Mouse (Mus musculus) liver, embryonic 11.5 days (tissue): ENCODE results near the gene Ptprn2. TPM values are rescaled to one million over a fixed set of nuclear protein-coding genes. Genes with fewer than 3 reads are reported as not detected.

Source experiments
- ATAC-seq: fragments of 200-750 bp; cut with Nextera tagmentation; replicated peaks from 2 replicates; pipeline ENCODE4 v1.8.0; 2017; ENCODE audit warnings: moderate number of reproducible peaks, mild to moderate bottlenecking, moderate TSS enrichment, moderate library complexity; ENCODE audit not compliant: low FRiP score
- DNase-seq: peaks from one replicate; pipeline ENCODE4 v3.0.0-alpha.2; 2017; ENCODE audit warnings: low spot score
- H3K27ac ChIP-seq: fragments of 300-500 bp; sonication (generic); 2 replicates; pipeline ENCODE4 v1.5.1; 2014; ENCODE audit warnings: mild to moderate bottlenecking, low read depth, low read length, control low read depth
- H3K27me3 ChIP-seq: fragments of 300-500 bp; sonication (generic); replicated peaks from 2 replicates; pipeline ENCODE4 v1.6.1; 2014; ENCODE audit warnings: low read length, mixed read lengths; ENCODE audit not compliant: control insufficient read depth, insufficient read depth
- H3K36me3 ChIP-seq: fragments of 300-500 bp; sonication (generic); 2 replicates; pipeline ENCODE4 v1.6.1; 2014; ENCODE audit warnings: mild to moderate bottlenecking, low read length, moderate library complexity, mixed read lengths; ENCODE audit not compliant: control insufficient read depth, insufficient read depth
- H3K4me1 ChIP-seq: fragments of 300-500 bp; sonication (generic); replicated peaks from 2 replicates; pipeline ENCODE4 v1.6.1; 2014; ENCODE audit warnings: low read length, mixed read lengths; ENCODE audit not compliant: control insufficient read depth, insufficient read depth
- H3K4me2 ChIP-seq: fragments of 300-500 bp; sonication (generic); 2 replicates; pipeline ENCODE4 v1.6.1; 2014; ENCODE audit warnings: mild to moderate bottlenecking, control low read depth, moderate library complexity
- H3K4me3 ChIP-seq: fragments of 300-500 bp; sonication (generic); 2 replicates; pipeline ENCODE4 v1.5.1; 2014; ENCODE audit warnings: low read depth, low read length, control low read depth
- H3K9ac ChIP-seq: fragments of 300-500 bp; sonication (generic); 2 replicates; pipeline ENCODE4 v1.6.1; 2014; ENCODE audit warnings: low read depth, low read length, control low read depth
- H3K9me3 ChIP-seq: fragments of 300-500 bp; sonication (generic); 2 replicates; pipeline ENCODE4 v1.6.1; 2016; ENCODE audit warnings: low read length, inconsistent platforms, mixed read lengths; ENCODE audit not compliant: control insufficient read depth
- WGBS: fragments of 180-500 bp; shearing (Covaris S2); extraction: QIAGEN DNeasy Blood & Tissue Kit; methylation state at CpG from one replicate; pipeline ENCODE4 v1.1.7; 2014; 5-methylcytosine and 5-hydroxymethylcytosine counted together
- microRNA counts: library from miRNA; unstranded; fragments of <30 nt; microRNA quantifications from one replicate; lab custom pipeline; 2015
- microRNA-seq: library from miRNA; unstranded; fragments of <30 nt; microRNA quantifications from one replicate; pipeline ENCODE4, GENCODE M21; 2017; ENCODE audit warnings: borderline number of aligned reads
- polyA plus RNA-seq: library from polyadenylated mRNA; unstranded; fragments of >200 nt; fragmentation: Nextera tagmentation; extraction: Ambion mirVana; gene quantifications from 2 replicates; pipeline ENCODE4 v1.2.1, GENCODE M21; 2014

The Ptprn2 gene
- polyA plus RNA-seq, 1 experiment from 2014 or later, result 0.11 TPM

DNA sequence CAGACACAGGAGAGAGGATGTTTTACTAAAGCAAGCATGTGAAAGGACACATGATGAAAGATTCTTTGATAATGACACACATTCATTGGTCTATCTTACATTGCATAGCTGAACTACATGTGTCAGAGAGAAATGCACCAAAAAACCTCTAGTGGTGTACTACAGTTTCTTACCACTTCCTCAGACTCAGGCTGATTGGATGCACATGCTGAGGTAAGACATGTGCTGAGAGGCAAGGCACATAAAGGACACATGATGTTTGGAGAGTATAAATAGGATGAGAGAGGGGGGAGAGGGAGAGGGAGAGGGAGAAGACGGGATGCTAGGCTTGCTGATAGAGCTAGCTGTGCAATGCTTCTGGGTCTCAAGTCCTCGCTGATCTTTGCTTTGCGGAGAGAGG lies 837.5 kb downstream of the Ptprn2 start:
- no peaks in the 10 kb centered on the region for H3K27me3 ChIP-seq
- no peak for DNase-seq
- no peak overlapping the region for H3K27ac ChIP-seq
- no peak overlapping the region for H3K4me2 ChIP-seq
- WGBS, result 100% methylated on average over 2 of the region's 3 CpGs
- no peaks in the 10 kb centered on the region for H3K4me1 ChIP-seq
- no peaks in the 10 kb centered on the region for H3K36me3 ChIP-seq
- ATAC-seq, result no peak
- H3K9me3 ChIP-seq, result no peaks in the 10 kb centered on the region
- H3K9ac ChIP-seq, result no peak overlapping the region
- H3K4me3 ChIP-seq, result no peak overlapping the region

MicroRNA genes within 50 kb of the gene (microRNA counts, 519-probe panel; counts per million panel counts)
- microRNA mmu-miR-153 (lab: Ali Mortazavi, UCI), result not detected

Small RNA genes within 50 kb of the gene (microRNA-seq; reads per million reads assigned to microRNA genes)
- 16.9 reads per million, percentile 28 among the genes with 10 or more reads in this experiment for gene Mir153

Other genes starting within 250 kb of the Ptprn2 start
- gene Wdr60, start 222.7 kb upstream of the Ptprn2 start, polyA plus RNA-seq, result 8.7 and 12.2 TPM in 2 replicates
- gene Gm11027, start 210.3 kb upstream of the Ptprn2 start, polyA plus RNA-seq, result not detected in 2 replicates
- 20.9 and 21.1 TPM in 2 replicates for gene Esyt2, start 204.5 kb upstream of the Ptprn2 start, polyA plus RNA-seq
- gene Ncapg2, start 80.3 kb upstream of the Ptprn2 start, polyA plus RNA-seq, result 56.1 and 67.5 TPM in 2 replicates